Mouse (Mus musculus): ENCODE results near the gene Olfr554.
"Not testable (repeated sequence)": the region's sequence is repeated elsewhere in the genome, so short reads cannot be mapped to it uniquely, and the experiment has no call there.

Gene Olfr554

GRCm38 (mm10) chr7:102638132-102638531 lies at the start of gene Olfr554:
Gene Olfr554 (plus strand): TSS chr7:102638432.
- no peaks in the 10 kb centered on the region for H3K27me3 ChIP-seq (ENCODE audit: control insufficient read depth, insufficient read depth, low read length, poor library complexity, severe bottlenecking)
- H3K36me3 ChIP-seq (ENCODE audit: control insufficient read depth, insufficient read depth, low read length, poor library complexity, severe bottlenecking): no peaks in the 10 kb centered on the region
- no peak for DNase-seq (ENCODE audit: low read depth, low spot score)

- Histone ChIP-seq H3K36me3 (ENCODE audit: control insufficient read depth, insufficient read depth, low read length, poor library complexity, severe bottlenecking) (no peaks in the 10 kb centered on the region), H3K27me3 (ENCODE audit: control insufficient read depth, insufficient read depth, low read length, poor library complexity, severe bottlenecking) (no peaks in the 10 kb centered on the region)
- DNase-seq (ENCODE audit: low read depth, low spot score): no peak
These were observed 46.4 kb upstream of the Olfr554 start, which contains the start of gene Olfr551 for GRCm38 (mm10) chr7:102591786-102592185. Gene Olfr551 (minus strand): TSS chr7:102591886.

GRCm38 (mm10) chr7:102597378-102598031 lies 40.7 kb upstream of the Olfr554 start, which contains the start of gene Olfr552:
Gene Olfr552 (plus strand): TSS chr7:102597770.
- no peak for DNase-seq (ENCODE audit: low read depth, low spot score)
- Histone ChIP-seq H3K27me3 (ENCODE audit: control insufficient read depth, insufficient read depth, low read length, poor library complexity, severe bottlenecking) (no peaks in the 10 kb centered on the region), H3K36me3 (ENCODE audit: control insufficient read depth, insufficient read depth, low read length, poor library complexity, severe bottlenecking) (no peaks in the 10 kb centered on the region)

- H3K27me3 ChIP-seq (ENCODE audit: control insufficient read depth, insufficient read depth, low read length, poor library complexity, severe bottlenecking): no peaks in the 10 kb centered on the region; the same call in 1 of the 2 replicates
- DNase-seq (ENCODE audit: low read depth, low spot score): no peak
- H3K36me3 ChIP-seq (ENCODE audit: control insufficient read depth, insufficient read depth, low read length, poor library complexity, severe bottlenecking): no peaks in the 10 kb centered on the region
These were observed 20.1 kb upstream of the Olfr554 start, which contains the start of gene Olfr553 for GRCm38 (mm10) chr7:102618118-102618517. Gene Olfr553 (minus strand): TSS chr7:102618218.

GRCm38 (mm10) chr7:102619608-102620007 lies 18.6 kb upstream of the Olfr554 start:
- Histone ChIP-seq H3K36me3 (ENCODE audit: control insufficient read depth, insufficient read depth, low read length, poor library complexity, severe bottlenecking) (no peaks in the 10 kb centered on the region), H3K27me3 (ENCODE audit: control insufficient read depth, insufficient read depth, low read length, poor library complexity, severe bottlenecking) (no peaks in the 10 kb centered on the region; the same call in 1 of the 2 replicates)
- peak; percentile 8 for DNase-seq (ENCODE audit: low read depth, low spot score)

GRCm38 (mm10) chr7:102620368-102620767 lies 17.9 kb upstream of the Olfr554 start:
- H3K36me3 ChIP-seq (ENCODE audit: control insufficient read depth, insufficient read depth, low read length, poor library complexity, severe bottlenecking); H3K27me3 ChIP-seq (ENCODE audit: control insufficient read depth, insufficient read depth, low read length, poor library complexity, severe bottlenecking); DNase-seq (ENCODE audit: low read depth, low spot score): not testable (repeated sequence)

GRCm38 (mm10) chr7:102636665-102637064 lies 1.6 kb upstream of the Olfr554 start:
- H3K36me3 ChIP-seq (ENCODE audit: control insufficient read depth, insufficient read depth, low read length, poor library complexity, severe bottlenecking): no peaks in the 10 kb centered on the region
- no peaks in the 10 kb centered on the region for H3K27me3 ChIP-seq (ENCODE audit: control insufficient read depth, insufficient read depth, low read length, poor library complexity, severe bottlenecking)
- peak; percentile 84 for DNase-seq (ENCODE audit: low read depth, low spot score)

- not testable (repeated sequence) for H3K27me3 ChIP-seq (ENCODE audit: control insufficient read depth, insufficient read depth, low read length, poor library complexity, severe bottlenecking); H3K36me3 ChIP-seq (ENCODE audit: control insufficient read depth, insufficient read depth, low read length, poor library complexity, severe bottlenecking); DNase-seq (ENCODE audit: low read depth, low spot score)
These were observed 6.7 kb downstream of the Olfr554 start for GRCm38 (mm10) chr7:102644945-102645344.

GRCm38 (mm10) chr7:102658523-102658922 lies 20.3 kb downstream of the Olfr554 start, which contains the start of gene Olfr555:
Gene Olfr555 (plus strand): TSS chr7:102658823.
- Histone ChIP-seq H3K36me3 (ENCODE audit: control insufficient read depth, insufficient read depth, low read length, poor library complexity, severe bottlenecking) (no peaks in the 10 kb centered on the region), H3K27me3 (ENCODE audit: control insufficient read depth, insufficient read depth, low read length, poor library complexity, severe bottlenecking) (no peaks in the 10 kb centered on the region)
- DNase-seq (ENCODE audit: low read depth, low spot score): no peak

GRCm38 (mm10) chr7:102664599-102664998 lies 26.4 kb downstream of the Olfr554 start, which contains the start of gene Olfr556:
Gene Olfr556 (plus strand): TSS chr7:102664899.
- DNase-seq (ENCODE audit: low read depth, low spot score): no peak
- no peaks in the 10 kb centered on the region for H3K27me3 ChIP-seq (ENCODE audit: control insufficient read depth, insufficient read depth, low read length, poor library complexity, severe bottlenecking)

GRCm38 (mm10) chr7:102665378-102665777 lies 27.1 kb downstream of the Olfr554 start:
- no peaks in the 10 kb centered on the region for H3K27me3 ChIP-seq (ENCODE audit: control insufficient read depth, insufficient read depth, low read length, poor library complexity, severe bottlenecking)
- peak; percentile 11 for DNase-seq (ENCODE audit: low read depth, low spot score)
- H3K36me3 ChIP-seq (ENCODE audit: control insufficient read depth, insufficient read depth, low read length, poor library complexity, severe bottlenecking): no peaks in the 10 kb centered on the region

More at GRCm38 (mm10) chr7:102664599-102664998, 26.4 kb downstream of the Olfr554 start, which contains the start of gene Olfr556:
- H3K36me3 ChIP-seq (ENCODE audit: control insufficient read depth, insufficient read depth, low read length, poor library complexity, severe bottlenecking): no peaks in the 10 kb centered on the region

GRCm38 (mm10) chr7:102676225-102676624 lies 38.0 kb downstream of the Olfr554 start:
- Histone ChIP-seq H3K36me3 (ENCODE audit: control insufficient read depth, insufficient read depth, low read length, poor library complexity, severe bottlenecking) (peaks cover 1% of the 10 kb centered on the region; the same call in 1 of the 2 replicates), H3K27me3 (ENCODE audit: control insufficient read depth, insufficient read depth, low read length, poor library complexity, severe bottlenecking) (no peaks in the 10 kb centered on the region)
- no peak for DNase-seq (ENCODE audit: low read depth, low spot score)

- no peak for DNase-seq (ENCODE audit: low read depth, low spot score)
- Histone ChIP-seq H3K36me3 (ENCODE audit: control insufficient read depth, insufficient read depth, low read length, poor library complexity, severe bottlenecking) (peaks cover 1% of the 10 kb centered on the region; the same call in 1 of the 2 replicates), H3K27me3 (ENCODE audit: control insufficient read depth, insufficient read depth, low read length, poor library complexity, severe bottlenecking) (no peaks in the 10 kb centered on the region)
These were observed 43.7 kb downstream of the Olfr554 start for GRCm38 (mm10) chr7:102681916-102682315.

- H3K36me3 ChIP-seq (ENCODE audit: control insufficient read depth, insufficient read depth, low read length, poor library complexity, severe bottlenecking): no peaks in the 10 kb centered on the region
- no peaks in the 10 kb centered on the region for H3K27me3 ChIP-seq (ENCODE audit: control insufficient read depth, insufficient read depth, low read length, poor library complexity, severe bottlenecking)
- peak; percentile 90 for DNase-seq (ENCODE audit: low read depth, low spot score)
These were observed 48.8 kb downstream of the Olfr554 start, which contains the start of gene Trim68 for GRCm38 (mm10) chr7:102686944-102687501. Gene Trim68 (minus strand): TSS chr7:102687327.

All from splenic B cell, adult 2 months (primary cell).